Mouse (Mus musculus) stomach, embryonic 16.5 days (tissue): ENCODE measurements around the gene Reep6. TPM values are rescaled to one million over a fixed set of nuclear protein-coding genes. Genes with fewer than 3 reads are reported as not detected.

Experiments used
- ATAC-seq: fragments of 200-750 bp; cut with Nextera tagmentation; 2 replicates; pipeline ENCODE4 v1.8.0; 2017; ENCODE audit warnings: moderate number of reproducible peaks, moderate TSS enrichment; ENCODE audit not compliant: insufficient read depth, low FRiP score
- H3K27ac ChIP-seq: fragments of 300-500 bp; sonication (generic); 2 replicates; pipeline ENCODE4 v1.5.1; 2014; ENCODE audit warnings: low read length
- H3K27me3 ChIP-seq: fragments of 300-500 bp; sonication (generic); 2 replicates; pipeline ENCODE4 v1.6.1; 2014; ENCODE audit warnings: low read length, control low read depth, mixed read lengths; ENCODE audit not compliant: control insufficient read depth, insufficient read depth
- H3K36me3 ChIP-seq: fragments of 300-500 bp; sonication (generic); 2 replicates; pipeline ENCODE4 v1.6.1; 2014; ENCODE audit warnings: low read length; ENCODE audit not compliant: control insufficient read depth, insufficient read depth
- H3K4me1 ChIP-seq: fragments of 300-500 bp; sonication (generic); 2 replicates; pipeline ENCODE4 v1.6.1; 2014; ENCODE audit warnings: low read length, control low read depth, mixed read lengths; ENCODE audit not compliant: control insufficient read depth, insufficient read depth
- H3K4me2 ChIP-seq: fragments of 300-500 bp; sonication (generic); 2 replicates; pipeline ENCODE4 v1.6.1; 2014; ENCODE audit warnings: low read depth, low read length, mixed read lengths
- H3K4me3 ChIP-seq: fragments of 300-500 bp; sonication (generic); replicated peaks from 2 replicates; pipeline ENCODE4 v1.5.1; 2014; ENCODE audit warnings: mild to moderate bottlenecking, low read length
- H3K9ac ChIP-seq: fragments of 300-500 bp; sonication (generic); 2 replicates; pipeline ENCODE4 v1.6.1; 2014; ENCODE audit warnings: low read length
- H3K9me3 ChIP-seq: fragments of 300-500 bp; sonication (generic); replicated peaks from 2 replicates; pipeline ENCODE4 v1.6.1; 2016; ENCODE audit warnings: low read length, control low read depth; ENCODE audit not compliant: control insufficient read depth
- WGBS: fragments of 180-500 bp; shearing (Covaris S2); extraction: QIAGEN DNeasy Blood & Tissue Kit; methylation state at CpG from one replicate; pipeline ENCODE4 v1.1.7; 2014; 5-methylcytosine and 5-hydroxymethylcytosine counted together
- polyA plus RNA-seq: library from polyadenylated mRNA; unstranded; fragments of >200 nt; fragmentation: Nextera tagmentation; extraction: Ambion mirVana; gene quantifications from 2 replicates; pipeline ENCODE4 v1.2.1, GENCODE M21; 2015

Gene Reep6
- polyA plus RNA-seq, 1 experiment from 2014 or later: 45.2 TPM

- H3K4me3 ChIP-seq: no peak overlapping the region
- no peak overlapping the region for H3K9ac ChIP-seq
- H3K27me3 ChIP-seq: peaks cover 57% of the 10 kb centered on the region
- 56% methylated on average over 8 of the region's 8 CpGs for WGBS
- no peaks in the 10 kb centered on the region for H3K36me3 ChIP-seq
- H3K4me2 ChIP-seq: no peak overlapping the region
- H3K9me3 ChIP-seq: no peaks in the 10 kb centered on the region
- no peak for ATAC-seq
- H3K27ac ChIP-seq: no peak overlapping the region
- H3K4me1 ChIP-seq: peaks cover 36% of the 10 kb centered on the region
Measured at GRCm38 (mm10) chr10:80352727-80353126, 23.0 kb downstream of the Reep6 start.

GRCm38 (mm10) chr10:80355431-80355830, 25.7 kb downstream of the Reep6 start:
- Histone ChIP-seq H3K4me3 (no peak overlapping the region), H3K9ac (no peak overlapping the region)

GRCm38 (mm10) chr10:80356001-80356682, 26.4 kb downstream of the Reep6 start, which contains the start of gene Plk5:
Gene Plk5 (plus strand): TSS chr10:80356459.
- 2% methylated on average over 52 of the region's 53 CpGs for WGBS
- Histone ChIP-seq H3K36me3 (no peaks in the 10 kb centered on the region), H3K9me3 (no peaks in the 10 kb centered on the region), H3K4me3 (peak within 1 kb of the TSS; percentile 21), H3K27me3 (peaks cover 57% of the 10 kb centered on the region), H3K9ac (0 out of 2 replicates have a peak within 1 kb of the TSS, but pooled peaks have one; percentile 7), H3K4me2 (peak within 1 kb of the TSS; percentile 49), H3K27ac (no peak within 1 kb of the TSS), H3K4me1 (peaks cover 22% of the 10 kb centered on the region)
- ATAC-seq: no peak

More at GRCm38 (mm10) chr10:80355431-80355830, 25.7 kb downstream of the Reep6 start:
- ATAC-seq: no peak
- Histone ChIP-seq H3K4me1 (peaks cover 22% of the 10 kb centered on the region), H3K27ac (no peak overlapping the region), H3K4me2 (no peak overlapping the region), H3K27me3 (peaks cover 57% of the 10 kb centered on the region), H3K36me3 (no peaks in the 10 kb centered on the region), H3K9me3 (no peaks in the 10 kb centered on the region)
- 13% methylated on average over 7 of the region's 9 CpGs for WGBS

- peak overlapping the region; percentile 21 for H3K4me3 ChIP-seq
- no peaks in the 10 kb centered on the region for H3K36me3 ChIP-seq
- ATAC-seq: no peak
- peak overlapping the region; percentile 49 for H3K4me2 ChIP-seq
- peaks cover 22% of the 10 kb centered on the region for H3K4me1 ChIP-seq
- 3% methylated on average over 34 of the region's 34 CpGs for WGBS
- 0 out of 2 replicates have a peak overlapping the region, but pooled peaks have one; percentile 7 for H3K9ac ChIP-seq
- H3K9me3 ChIP-seq: no peaks in the 10 kb centered on the region
- H3K27me3 ChIP-seq: peaks cover 55% of the 10 kb centered on the region
- no peak overlapping the region for H3K27ac ChIP-seq
Measured at GRCm38 (mm10) chr10:80356737-80357136, 27.0 kb downstream of the Reep6 start.

- Histone ChIP-seq H3K4me3 (no peak overlapping the region), H3K9ac (no peak overlapping the region), H3K27ac (no peak overlapping the region), H3K36me3 (no peaks in the 10 kb centered on the region), H3K4me2 (peak overlapping the region; percentile 51; the same call in 1 of the 2 replicates), H3K4me1 (peaks cover 22% of the 10 kb centered on the region), H3K27me3 (peaks cover 49% of the 10 kb centered on the region), H3K9me3 (no peaks in the 10 kb centered on the region)
- ATAC-seq: 0 out of 2 replicates have a peak, but pooled peaks have one; percentile 22
- WGBS: 28% methylated on average over 7 of the region's 7 CpGs
Measured at GRCm38 (mm10) chr10:80357336-80357735, 27.6 kb downstream of the Reep6 start.

GRCm38 (mm10) chr10:80357994-80358639, 28.4 kb downstream of the Reep6 start:
- Histone ChIP-seq H3K27me3 (peaks cover 45% of the 10 kb centered on the region), H3K9ac (no peak overlapping the region)
- ATAC-seq: peak; percentile 59

GRCm38 (mm10) chr10:80363734-80364133, 34.0 kb downstream of the Reep6 start:
- Histone ChIP-seq H3K27ac (no peak overlapping the region), H3K9me3 (no peaks in the 10 kb centered on the region), H3K4me1 (no peaks in the 10 kb centered on the region), H3K27me3 (peaks cover 1% of the 10 kb centered on the region), H3K9ac (no peak overlapping the region), H3K4me2 (no peak overlapping the region), H3K36me3 (no peaks in the 10 kb centered on the region), H3K4me3 (no peak overlapping the region)
- 44% methylated on average over 6 of the region's 6 CpGs for WGBS
- ATAC-seq: no peak

More at GRCm38 (mm10) chr10:80357994-80358639, 28.4 kb downstream of the Reep6 start:
- Histone ChIP-seq H3K36me3 (no peaks in the 10 kb centered on the region), H3K4me1 (peaks cover 22% of the 10 kb centered on the region), H3K9me3 (no peaks in the 10 kb centered on the region), H3K4me2 (peak overlapping the region; percentile 51), H3K4me3 (peak overlapping the region; percentile 33), H3K27ac (no peak overlapping the region)
- 8% methylated on average over 31 of the region's 31 CpGs for WGBS

GRCm38 (mm10) chr10:80365736-80366135, 36.0 kb downstream of the Reep6 start:
- 73% methylated on average over 6 of the region's 6 CpGs for WGBS
- no peak overlapping the region for H3K27ac ChIP-seq
- ATAC-seq: no peak

GRCm38 (mm10) chr10:80367954-80368353, 38.2 kb downstream of the Reep6 start:
- no peak for ATAC-seq
- Histone ChIP-seq H3K4me2 (no peak overlapping the region), H3K9ac (no peak overlapping the region), H3K4me3 (no peak overlapping the region), H3K27ac (no peak overlapping the region), H3K36me3 (no peaks in the 10 kb centered on the region), H3K9me3 (no peaks in the 10 kb centered on the region), H3K27me3 (no peaks in the 10 kb centered on the region; the same call in 1 of the 2 replicates), H3K4me1 (0 out of 2 replicates have a peak, but pooled peaks cover 3% of the 10 kb centered on the region)
- 50% methylated on average over 5 of the region's 5 CpGs for WGBS

More at GRCm38 (mm10) chr10:80365736-80366135, 36.0 kb downstream of the Reep6 start:
- Histone ChIP-seq H3K36me3 (no peaks in the 10 kb centered on the region), H3K27me3 (no peaks in the 10 kb centered on the region; the same call in 1 of the 2 replicates), H3K4me2 (no peak overlapping the region), H3K4me3 (no peak overlapping the region), H3K9ac (no peak overlapping the region), H3K4me1 (no peaks in the 10 kb centered on the region), H3K9me3 (no peaks in the 10 kb centered on the region)
